Mouse (Mus musculus) kidney, adult 2 months (tissue): ENCODE measurements at regions not wholly inside any gene's neighbourhood (a gene's known extent, or its start where the extent isn't known, plus 50 kb on each side); places are given as distances from the start of the nearest gene placed in this dataset.
"Not testable (repeated sequence)": the region's sequence is repeated elsewhere in the genome, so short reads cannot be mapped to it uniquely, and the experiment has no call there.

Experiments used
- DNase-seq: peaks from one replicate; pipeline ENCODE4 v3.0.0; 2021
- H3K27ac ChIP-seq: fragments of 200-500 bp; 2 replicates; pipeline ENCODE4 v1.5.1; 2012; ENCODE audit warnings: low read depth, low read length, control low read depth, inconsistent platforms; ENCODE audit not compliant: insufficient read depth
- H3K27me3 ChIP-seq: fragments of 200-500 bp; replicated peaks from 2 replicates; pipeline ENCODE4 v1.6.1; 2012; ENCODE audit warnings: mild to moderate bottlenecking, moderate library complexity, low read length, inconsistent platforms; ENCODE audit not compliant: control insufficient read depth, insufficient read depth
- H3K36me3 ChIP-seq: fragments of 200-500 bp; 2 replicates; pipeline ENCODE4 v1.6.1; 2012; ENCODE audit warnings: mild to moderate bottlenecking, moderate library complexity, low read length, inconsistent platforms; ENCODE audit not compliant: control insufficient read depth, insufficient read depth
- H3K4me1 ChIP-seq: fragments of 200-500 bp; 2 replicates; pipeline ENCODE4 v1.6.1; 2011; ENCODE audit warnings: low read length; ENCODE audit not compliant: control insufficient read depth, insufficient read depth
- H3K4me3 ChIP-seq: fragments of 200-500 bp; 2 replicates; pipeline ENCODE4 v1.5.1; 2011; ENCODE audit warnings: mild to moderate bottlenecking, low read depth, low read length, control low read depth; ENCODE audit not compliant: insufficient read depth
- CTCF ChIP-seq: fragments of 200-500 bp; conservative IDR thresholded peaks from 2 replicates; pipeline ENCODE4 v1.5.1; 2011; ENCODE audit warnings: low read depth, mild to moderate bottlenecking, control low read depth, low read length, moderate library complexity, mixed read lengths; ENCODE audit not compliant: insufficient read depth, insufficient read length
- POLR2A ChIP-seq: fragments of 200-500 bp; IDR thresholded peaks from one replicate; pipeline ENCODE4 v1.6.1; 2011; ENCODE audit warnings: low read depth, low read length, control low read depth
- WGBS: fragments of 180-500 bp; shearing (Covaris S2); methylation state at CpG from one replicate; pipeline ENCODE4 v1.1.7; 2018; 5-methylcytosine and 5-hydroxymethylcytosine counted together

GRCm38 (mm10) chr8:28371752-28372151, 924.3 kb downstream of the Poteg start:
- Histone ChIP-seq H3K27ac (no peak overlapping the region), H3K36me3 (no peaks in the 10 kb centered on the region), H3K4me1 (no peaks in the 10 kb centered on the region), H3K27me3 (no peaks in the 10 kb centered on the region), H3K4me3 (no peak overlapping the region)
- no peak for DNase-seq
- 82% methylated on average over 1 of the region's 1 CpGs for WGBS
- no peak for TF ChIP-seq CTCF
- TF ChIP-seq POLR2A, result no peak

GRCm38 (mm10) chr8:28400141-28400540, 952.7 kb downstream of the Poteg start:
- H3K27ac ChIP-seq, result no peak overlapping the region
- no peak for DNase-seq
- H3K4me1 ChIP-seq, result no peaks in the 10 kb centered on the region
- no peaks in the 10 kb centered on the region for H3K36me3 ChIP-seq
- no peaks in the 10 kb centered on the region for H3K27me3 ChIP-seq
- 55% methylated on average over 1 of the region's 1 CpGs for WGBS
- TF ChIP-seq POLR2A (no peak), CTCF (no peak)
- H3K4me3 ChIP-seq, result no peak overlapping the region

GRCm38 (mm10) chr8:28427544-28428135, 980.2 kb downstream of the Poteg start:
- 63% methylated on average over 7 of the region's 7 CpGs for WGBS
- Histone ChIP-seq H3K4me3 (no peak overlapping the region), H3K4me1 (no peaks in the 10 kb centered on the region), H3K27me3 (no peaks in the 10 kb centered on the region), H3K36me3 (no peaks in the 10 kb centered on the region), H3K27ac (no peak overlapping the region)
- DNase-seq, result no peak
- no peak for TF ChIP-seq POLR2A
- TF ChIP-seq CTCF, result no peak

GRCm38 (mm10) chr8:28473190-28473589, 1025.7 kb downstream of the Poteg start:
- Histone ChIP-seq H3K27ac (no peak overlapping the region), H3K4me3 (no peak overlapping the region), H3K36me3 (no peaks in the 10 kb centered on the region), H3K27me3 (no peaks in the 10 kb centered on the region), H3K4me1 (no peaks in the 10 kb centered on the region)
- no peak for DNase-seq
- no peak for TF ChIP-seq POLR2A
- no peak for TF ChIP-seq CTCF
- 85% methylated on average over 2 of the region's 2 CpGs for WGBS

- WGBS, result 71% methylated on average over 3 of the region's 3 CpGs
- H3K27me3 ChIP-seq, result no peaks in the 10 kb centered on the region
- no peaks in the 10 kb centered on the region for H3K4me1 ChIP-seq
- no peak overlapping the region for H3K27ac ChIP-seq
- DNase-seq, result no peak
- H3K36me3 ChIP-seq, result no peaks in the 10 kb centered on the region
- TF ChIP-seq POLR2A (no peak), CTCF (no peak)
- H3K4me3 ChIP-seq, result no peak overlapping the region
Measured at GRCm38 (mm10) chr8:28487913-28488312, 1040.4 kb downstream of the Poteg start.

GRCm38 (mm10) chr8:28503488-28504319, 1056.2 kb downstream of the Poteg start:
- Histone ChIP-seq H3K27ac (no peak overlapping the region), H3K36me3 (no peaks in the 10 kb centered on the region), H3K4me1 (no peaks in the 10 kb centered on the region), H3K27me3 (no peaks in the 10 kb centered on the region), H3K4me3 (no peak overlapping the region)
- 73% methylated on average over 5 of the region's 5 CpGs for WGBS
- TF ChIP-seq POLR2A (no peak), CTCF (no peak)
- DNase-seq, result no peak

GRCm38 (mm10) chr8:28523506-28523905, 1076.0 kb downstream of the Poteg start:
- not testable (repeated sequence) for H3K27ac ChIP-seq, H3K4me3 ChIP-seq, H3K27me3 ChIP-seq, DNase-seq, H3K36me3 ChIP-seq, H3K4me1 ChIP-seq
- WGBS, result 77% methylated on average over 1 of the region's 1 CpGs
